Mouse (Mus musculus) limb, embryonic 14.5 days (tissue): ENCODE measurements around the gene Lmx1a. TPM values are rescaled to one million over a fixed set of nuclear protein-coding genes. Genes with fewer than 3 reads are reported as not detected.
A peak's percentile ranks its signal among the peaks of the same experiment; 100 is the strongest.

Experiments
- ATAC-seq: fragments of 200-750 bp; cut with Nextera tagmentation; 2 replicates; pipeline ENCODE4 v1.8.0; 2017; ENCODE audit warnings: low read depth, moderate number of reproducible peaks, moderate TSS enrichment; ENCODE audit not compliant: low FRiP score
- DNase-seq: peaks from one replicate; pipeline ENCODE4 v3.0.0-alpha.2; 2015; ENCODE audit warnings: low spot score
- H3K27ac ChIP-seq: fragments of 300-500 bp; sonication (generic); replicated peaks from 2 replicates; pipeline ENCODE4 v1.5.1; 2014; ENCODE audit warnings: low read depth, mild to moderate bottlenecking, low read length, moderate library complexity, mixed read lengths
- H3K27me3 ChIP-seq: fragments of 300-500 bp; sonication (generic); 2 replicates; pipeline ENCODE4 v1.6.1; 2014; ENCODE audit warnings: low read length, mixed read lengths; ENCODE audit not compliant: control insufficient read depth, insufficient read depth
- H3K36me3 ChIP-seq: fragments of 300-500 bp; sonication (generic); 2 replicates; pipeline ENCODE4 v1.6.1; 2014; ENCODE audit warnings: mild to moderate bottlenecking, low read length, moderate library complexity, mixed read lengths; ENCODE audit not compliant: control insufficient read depth, insufficient read depth
- H3K4me1 ChIP-seq: fragments of 300-500 bp; sonication (generic); 2 replicates; pipeline ENCODE4 v1.6.1; 2014; ENCODE audit warnings: antibody characterized with exemption, low read length, mixed read lengths; ENCODE audit not compliant: control insufficient read depth, insufficient read depth
- H3K4me2 ChIP-seq: fragments of 300-500 bp; sonication (generic); replicated peaks from 2 replicates; pipeline ENCODE4 v1.6.1; 2014; ENCODE audit warnings: low read depth, mild to moderate bottlenecking, low read length, moderate library complexity; ENCODE audit not compliant: severe bottlenecking
- H3K4me3 ChIP-seq: fragments of 300-500 bp; sonication (generic); replicated peaks from 2 replicates; pipeline ENCODE4 v1.5.1; 2014; ENCODE audit warnings: low read length
- H3K9ac ChIP-seq: fragments of 300-500 bp; sonication (generic); 2 replicates; pipeline ENCODE4 v1.6.1; 2014; ENCODE audit warnings: mild to moderate bottlenecking, low read depth, low read length, moderate library complexity; ENCODE audit not compliant: severe bottlenecking
- H3K9me3 ChIP-seq: fragments of 300-500 bp; sonication (generic); 2 replicates; pipeline ENCODE4 v1.6.1; 2016; ENCODE audit warnings: low read length; ENCODE audit not compliant: control insufficient read depth
- POLR2A ChIP-seq: fragments of 200-500 bp; IDR thresholded peaks from 2 replicates; pipeline ENCODE4 v1.8.0; 2012; ENCODE audit warnings: inconsistent platforms, mild to moderate bottlenecking, moderate library complexity, borderline replicate concordance; ENCODE audit not compliant: insufficient read depth, insufficient read length; ENCODE audit errors: extremely low read depth
- WGBS: fragments of 180-500 bp; shearing (Covaris S2); extraction: QIAGEN DNeasy Blood & Tissue Kit; methylation state at CpG from one replicate; pipeline ENCODE4 v1.1.7; 2014; 5-methylcytosine and 5-hydroxymethylcytosine counted together
- polyA plus RNA-seq, 2 experiments: library from polyadenylated mRNA; depleted of rRNA in 1 of 2; stranded (reverse) in 1 of 2; unstranded in 1 of 2; fragments of >200 nt; fragmentation: Nextera tagmentation in 1 of 2; extraction: Ambion mirVana in 1 of 2; gene quantifications; 2 replicates each; pipeline versions ENCODE4 v1.2.1 to v1.2.3; 2012 to 2014

The Lmx1a gene
- polyA plus RNA-seq, 2 experiments = 0.37 to 0.57 TPM

DNA sequence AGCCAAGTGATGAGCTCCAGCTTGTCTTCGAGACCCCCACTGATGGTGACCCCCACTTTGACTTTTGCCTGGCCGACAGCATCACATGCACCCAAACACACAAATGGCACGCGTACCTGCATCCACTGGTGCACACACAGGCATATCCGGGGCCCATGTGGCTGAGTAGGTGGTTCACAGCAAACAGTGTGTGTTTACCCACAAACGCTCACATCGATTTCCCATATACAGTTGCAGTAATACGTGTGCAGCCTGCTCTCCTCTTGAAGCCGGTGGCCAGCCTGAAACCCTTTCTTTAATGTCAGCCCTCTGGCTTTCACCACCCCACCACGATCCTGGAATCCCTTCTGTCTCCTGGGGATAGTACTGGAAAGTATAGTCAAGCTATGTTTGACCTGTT lies 71.3 kb downstream of the Lmx1a start:
- WGBS = 89% methylated on average over 10 of the region's 10 CpGs

DNA sequence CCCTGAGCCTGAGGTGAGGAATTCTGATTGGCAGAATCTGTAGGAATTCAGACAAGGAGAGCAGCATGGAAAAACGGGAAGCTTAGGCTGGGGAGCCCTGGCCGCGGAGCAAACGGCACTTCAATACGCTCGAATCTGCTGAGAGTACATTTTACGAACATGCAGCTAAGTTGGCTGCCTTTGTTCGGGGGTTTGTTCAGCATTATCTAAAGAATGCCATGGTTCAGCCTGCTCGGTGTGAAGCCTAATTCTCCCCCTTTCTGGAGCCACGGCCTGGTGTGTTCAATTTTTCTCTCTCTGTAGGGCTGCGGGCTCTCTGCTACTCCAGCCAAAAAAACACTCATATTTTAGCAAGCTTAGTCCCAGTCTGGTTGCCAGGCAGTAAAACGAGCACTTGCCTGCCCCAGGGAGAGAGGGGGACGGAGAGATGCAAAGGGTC lies 72.8 kb downstream of the Lmx1a start:
- TF ChIP-seq POLR2A = no peak
- H3K27ac ChIP-seq = peak overlapping the region; percentile 35
- ATAC-seq (0 out of 2 replicates have a peak, but pooled peaks have one; percentile 50), DNase-seq (peak; percentile 56)
- H3K4me2 ChIP-seq = peak overlapping the region; percentile 28; the same call in 1 of the 2 replicates
- H3K4me1 ChIP-seq = peaks cover 11% of the 10 kb centered on the region
- H3K27me3 ChIP-seq = no peaks in the 10 kb centered on the region
- H3K9me3 ChIP-seq = no peaks in the 10 kb centered on the region
- no peak overlapping the region for H3K9ac ChIP-seq
- no peak overlapping the region for H3K4me3 ChIP-seq
- no peaks in the 10 kb centered on the region for H3K36me3 ChIP-seq
- WGBS = 3% methylated on average over 13 of the region's 13 CpGs

More for the DNA sequence above, 71.3 kb downstream of the Lmx1a start:
- no peak for ATAC-seq
- Histone ChIP-seq H3K4me1 (peaks cover 11% of the 10 kb centered on the region), H3K27me3 (no peaks in the 10 kb centered on the region), H3K9ac (no peak overlapping the region), H3K4me3 (no peak overlapping the region), H3K4me2 (no peak overlapping the region), H3K9me3 (no peaks in the 10 kb centered on the region), H3K36me3 (no peaks in the 10 kb centered on the region), H3K27ac (no peak overlapping the region)
- DNase-seq = no peak
- TF ChIP-seq POLR2A = no peak

DNA sequence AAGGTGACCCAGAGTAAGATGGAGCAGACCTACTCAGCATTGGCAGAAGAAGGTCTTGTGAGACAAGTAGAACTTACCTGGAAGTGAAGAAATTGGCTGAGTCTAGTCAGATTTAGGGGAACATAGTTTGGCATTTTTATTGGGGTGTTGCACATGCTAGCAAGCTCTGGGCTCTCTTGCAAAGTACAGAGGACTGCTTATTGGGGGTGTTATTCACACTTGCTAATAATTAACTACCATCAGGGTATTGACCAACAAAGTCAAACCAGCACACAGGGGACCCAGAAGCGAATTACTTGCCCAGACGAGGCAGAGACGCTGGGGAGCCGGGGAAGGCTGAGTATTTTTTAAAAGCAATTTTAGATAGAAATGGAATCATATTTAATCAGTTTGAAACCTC lies 77.6 kb downstream of the Lmx1a start:
- DNase-seq (no peak), ATAC-seq (no peak)
- H3K4me3 ChIP-seq = no peak overlapping the region
- H3K4me1 ChIP-seq = peaks cover 11% of the 10 kb centered on the region; the same call in 1 of the 2 replicates
- no peak overlapping the region for H3K9ac ChIP-seq
- no peak for TF ChIP-seq POLR2A
- H3K36me3 ChIP-seq = no peaks in the 10 kb centered on the region
- no peak overlapping the region for H3K4me2 ChIP-seq
- H3K9me3 ChIP-seq = no peaks in the 10 kb centered on the region
- no peaks in the 10 kb centered on the region for H3K27me3 ChIP-seq
- H3K27ac ChIP-seq = no peak overlapping the region
- WGBS = 58% methylated on average over 4 of the region's 4 CpGs

DNA sequence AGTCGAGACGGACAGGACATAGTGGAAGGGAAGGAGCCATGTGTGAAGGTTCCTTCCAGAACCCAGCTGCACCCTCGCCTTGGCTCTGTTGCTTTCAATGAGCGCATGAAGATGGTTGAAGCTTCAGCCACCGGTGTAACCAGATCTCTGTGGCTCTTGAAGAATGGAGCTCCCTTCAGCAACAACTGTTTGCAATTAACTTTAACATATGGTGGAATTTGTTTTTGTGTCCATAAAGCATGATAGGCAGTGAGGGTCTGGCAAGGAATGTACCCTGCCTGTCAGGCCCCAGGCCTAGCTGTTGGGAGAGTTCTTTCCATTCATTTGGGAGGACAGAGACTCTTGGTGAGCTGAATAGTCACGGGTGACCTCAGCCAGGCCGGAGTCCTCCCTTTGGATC lies 81.4 kb downstream of the Lmx1a start:
- H3K4me2 ChIP-seq = no peak overlapping the region
- no peak overlapping the region for H3K4me3 ChIP-seq
- no peaks in the 10 kb centered on the region for H3K36me3 ChIP-seq
- WGBS = 44% methylated on average over 7 of the region's 7 CpGs
- no peak for TF ChIP-seq POLR2A
- ATAC-seq = peak; percentile 37; the same call in 1 of the 2 replicates
- H3K27me3 ChIP-seq = no peaks in the 10 kb centered on the region
- peak; percentile 47 for DNase-seq
- H3K4me1 ChIP-seq = peaks cover 6% of the 10 kb centered on the region; the same call in 1 of the 2 replicates
- H3K9ac ChIP-seq = no peak overlapping the region
- H3K9me3 ChIP-seq = no peaks in the 10 kb centered on the region
- no peak overlapping the region for H3K27ac ChIP-seq

DNA sequence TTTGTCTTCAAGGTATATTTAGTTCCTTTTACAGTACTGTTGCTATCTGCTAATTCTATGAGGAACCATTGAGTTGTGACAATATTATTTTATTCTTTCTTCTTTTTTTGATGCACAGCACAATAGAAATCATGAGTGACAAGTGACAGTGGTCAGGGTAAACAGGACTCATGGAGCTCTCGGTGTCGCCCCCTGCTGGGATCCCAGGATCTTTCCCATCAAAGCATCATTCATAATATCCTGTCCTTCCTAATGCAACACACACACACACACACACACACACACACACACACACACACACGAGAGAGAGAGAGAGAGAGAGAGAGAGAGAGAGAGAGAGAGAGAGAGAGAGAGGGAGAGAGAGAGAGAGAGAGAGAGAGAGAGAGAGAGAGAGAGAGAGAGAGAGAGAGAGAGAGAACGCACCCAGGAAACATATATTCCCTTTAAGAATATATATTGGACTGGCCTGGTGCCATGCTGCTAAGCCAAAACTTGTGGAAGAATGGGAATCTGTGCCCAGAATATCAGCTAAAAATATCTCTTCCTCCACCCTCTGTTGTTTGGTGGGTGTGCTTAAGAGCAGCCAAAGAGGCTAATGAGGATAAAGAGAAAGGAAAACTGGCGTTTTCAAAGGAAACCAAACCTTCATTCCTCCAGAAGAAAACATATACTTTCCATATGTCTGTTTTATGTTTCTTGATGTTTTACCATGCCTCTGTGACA lies 90.9 kb downstream of the Lmx1a start:
- 0 out of 2 replicates have a peak, but pooled peaks cover 4% of the 10 kb centered on the region for H3K4me1 ChIP-seq
- WGBS = 68% methylated on average over 4 of the region's 5 CpGs
- no peak overlapping the region for H3K9ac ChIP-seq
- H3K9me3 ChIP-seq = no peaks in the 10 kb centered on the region
- H3K27me3 ChIP-seq = no peaks in the 10 kb centered on the region
- no peak overlapping the region for H3K4me2 ChIP-seq
- TF ChIP-seq POLR2A = no peak
- no peaks in the 10 kb centered on the region for H3K36me3 ChIP-seq
- H3K27ac ChIP-seq = no peak overlapping the region
- ATAC-seq (no peak), DNase-seq (peak; percentile 46)
- H3K4me3 ChIP-seq = no peak overlapping the region
